In the genomic region with DNA sequence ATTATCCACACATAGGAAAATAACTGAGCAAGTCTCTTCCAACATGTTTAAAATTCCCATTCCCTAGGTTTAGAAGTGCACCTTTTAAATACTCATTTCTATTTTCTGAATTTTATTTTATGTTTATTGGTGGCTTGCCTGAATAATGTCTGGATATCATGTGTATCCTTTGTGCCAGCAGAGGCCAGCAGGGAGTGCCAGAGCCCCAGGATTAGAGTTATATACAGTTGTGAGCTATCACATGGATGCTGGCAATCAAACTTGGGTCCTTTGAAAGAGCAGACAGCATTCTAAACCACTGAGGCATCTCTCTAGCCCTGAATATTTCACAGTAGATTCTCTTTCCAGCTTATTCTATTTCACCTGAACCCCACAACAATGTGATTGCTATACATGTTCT, we compare ENCODE assay signal across 23 mouse cellular contexts.
A peak's percentile ranks its signal among the peaks of the same experiment; 100 is the strongest.
DNase-seq lines count a peak whose midpoint lies in the region; ATAC-seq and TF ChIP-seq lines count a peak whose summit lies in the region.
"Had no signal": no experiment of that assay in that cellular context is flagged by ENCODE, and none has a peak within 500 bp of the region (broad histone marks: within the 10 kb centered on the region; RNA-seq: fewer than 3 reads in every experiment).

No protein-coding gene starts in this region.

- H3K27ac ChIP-seq in layer of hippocampus, adult 2 months: no peak overlapping the region
- H3K27ac ChIP-seq in midbrain, postnatal 0 days (ENCODE audit: low read depth, low read length): no peak overlapping the region
- H3K27ac ChIP-seq in midbrain, embryonic 10.5 days (replicated peaks): no peak overlapping the region
- H3K27ac ChIP-seq in bone marrow, adult 2 months (ENCODE audit: control insufficient read depth, insufficient read depth, low read depth, low read length, poor library complexity): no peak overlapping the region
- H3K27ac ChIP-seq: embryonic facial prominence, embryonic 15.5 days; heart, adult 2 months; heart, embryonic 15.5 days; hindbrain, embryonic 13.5 days; hindbrain, postnatal 0 days had no signal

- no peak overlapping the region for H3K9ac ChIP-seq in midbrain, postnatal 0 days (replicated peaks; ENCODE audit: low read length, poor library complexity, severe bottlenecking)
- H3K9ac ChIP-seq: embryonic facial prominence, embryonic 15.5 days; heart, embryonic 15.5 days; hindbrain, embryonic 13.5 days had no signal

- no peaks in the 10 kb centered on the region for H3K9me3 ChIP-seq in midbrain, postnatal 0 days (ENCODE audit: low read length)
- H3K9me3 ChIP-seq in midbrain, embryonic 10.5 days (replicated peaks): no peaks in the 10 kb centered on the region
- H3K9me3 ChIP-seq: embryonic facial prominence, embryonic 15.5 days; heart, embryonic 15.5 days had no signal

- no peaks in the 10 kb centered on the region for H3K36me3 ChIP-seq in midbrain, postnatal 0 days (ENCODE audit: insufficient read depth, low read length)
- no peaks in the 10 kb centered on the region for H3K36me3 ChIP-seq in midbrain, embryonic 10.5 days
- H3K36me3 ChIP-seq: embryonic facial prominence, embryonic 15.5 days; G1E; heart, embryonic 15.5 days; hindbrain, embryonic 13.5 days had no signal

- no peak for DNase-seq in layer of hippocampus, adult 2 months (ENCODE audit: low spot score in 2 of 2)
- no peak for DNase-seq in layer of hippocampus, adult 9-11 months
- DNase-seq in midbrain, postnatal 0 days (ENCODE audit: low spot score): no peak
- DNase-seq in midbrain, embryonic 10.5 days (ENCODE audit: low spot score): no peak
- no peak for DNase-seq in spleen, postnatal 4 days (ENCODE audit: low spot score in 2 of 2)
- DNase-seq: adrenal gland, adult 2 months; adrenal gland, postnatal 25 days; cerebellum, adult 11 months; cerebellum, adult 8-10 months; cerebellum, postnatal 14 days; embryo, embryonic 11 days; gastrocnemius, postnatal 14 days; heart, adult 2 months; heart, postnatal 14 days had no signal

- peaks cover 7% of the 10 kb centered on the region for H3K4me1 ChIP-seq in midbrain, postnatal 0 days (ENCODE audit: insufficient read depth, low read length)
- H3K4me1 ChIP-seq in midbrain, embryonic 10.5 days: peaks cover 25% of the 10 kb centered on the region
- H3K4me1 ChIP-seq in bone marrow, adult 2 months (ENCODE audit: control insufficient read depth, insufficient read depth, low read length): no peaks in the 10 kb centered on the region; the same call in 1 of the 2 replicates
- H3K4me1 ChIP-seq: embryonic facial prominence, embryonic 15.5 days; heart, embryonic 15.5 days had no signal

- no peak for TF ChIP-seq POLR2A in bone marrow, adult 2 months (IDR thresholded peaks at IDR 0.05; ENCODE audit: borderline replicate concordance, control insufficient read depth, low read depth, low read length)

- no peak overlapping the region for H3K4me3 ChIP-seq in layer of hippocampus, adult 2 months
- no peak overlapping the region for H3K4me3 ChIP-seq in midbrain, postnatal 0 days (ENCODE audit: low read depth, low read length)
- no peak overlapping the region for H3K4me3 ChIP-seq in midbrain, embryonic 10.5 days
- no peak overlapping the region for H3K4me3 ChIP-seq in bone marrow, adult 2 months (replicated peaks; ENCODE audit: control insufficient read depth, low read depth, low read length)
- H3K4me3 ChIP-seq: embryonic facial prominence, embryonic 15.5 days; erythroblast, embryonic 14.5 days; heart, adult 2 months; heart, embryonic 15.5 days; hindbrain, embryonic 13.5 days had no signal

- H3K4me2 ChIP-seq in midbrain, postnatal 0 days (ENCODE audit: low read depth, low read length, poor library complexity, severe bottlenecking): no peak overlapping the region
- H3K4me2 ChIP-seq: embryonic facial prominence, embryonic 15.5 days; heart, embryonic 11.5 days; heart, embryonic 15.5 days; hindbrain, embryonic 13.5 days had no signal

- ATAC-seq in midbrain, postnatal 0 days (ENCODE audit: low FRiP score): no peak
- ATAC-seq: forebrain, embryonic 16.5 days; hindbrain, postnatal 0 days had no signal

- peak; percentile 37 for TF ChIP-seq CTCF in layer of hippocampus, adult 2 months (conservative IDR thresholded peaks at IDR 0.05)
- TF ChIP-seq CTCF in midbrain, postnatal 0 days (IDR thresholded peaks at IDR 0.05): peak; percentile 29; the same call in 1 of the 2 replicates
- peak; percentile 6; the same call in 1 of the 2 replicates for TF ChIP-seq CTCF in bone marrow, adult 2 months (IDR thresholded peaks at IDR 0.05; ENCODE audit: control insufficient read depth, insufficient read depth, low read length)

- H3K27me3 ChIP-seq in midbrain, postnatal 0 days (ENCODE audit: insufficient read depth, low read length): no peaks in the 10 kb centered on the region
- no peaks in the 10 kb centered on the region for H3K27me3 ChIP-seq in midbrain, embryonic 10.5 days (ENCODE audit: low read depth, poor library complexity, severe bottlenecking)
- H3K27me3 ChIP-seq: embryonic facial prominence, embryonic 15.5 days; heart, embryonic 15.5 days; hindbrain, embryonic 13.5 days had no signal
